In the genomic region with DNA sequence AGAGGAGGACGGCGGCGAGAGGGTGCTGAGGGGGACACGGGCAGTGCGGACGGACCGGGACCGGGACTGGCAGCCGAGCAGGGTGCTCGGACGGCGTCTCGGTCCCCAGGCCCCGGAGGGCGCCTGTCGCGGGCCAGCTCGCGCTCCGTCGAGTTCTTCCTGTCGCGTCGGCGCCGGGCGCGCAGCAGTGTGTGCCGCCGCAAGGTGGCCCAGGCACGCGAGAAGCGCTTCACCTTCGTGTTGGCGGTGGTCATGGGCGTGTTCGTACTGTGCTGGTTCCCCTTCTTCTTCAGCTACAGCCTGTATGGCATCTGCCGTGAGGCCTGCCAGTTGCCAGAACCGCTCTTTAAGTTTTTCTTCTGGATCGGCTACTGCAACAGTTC, we compare ENCODE assay signal across 8 mouse cellular contexts. TPM values are rescaled to one million over a fixed set of nuclear protein-coding genes. Genes with fewer than 3 reads are reported as not detected.
DNase-seq lines count a peak whose midpoint lies in the region; ATAC-seq and TF ChIP-seq lines count a peak whose summit lies in the region.

No protein-coding gene starts in this region.

- H3K27ac ChIP-seq in left cerebral cortex, adult 2 months, result no peak overlapping the region
- H3K27ac ChIP-seq in hindbrain, embryonic 10.5 days, result no peak overlapping the region
- H3K27ac ChIP-seq in midbrain, embryonic 15.5 days, result no peak overlapping the region

- intact Hi-C loops in left cerebral cortex, adult 2 months (cut with DNase I), result loop anchor here (5.0 kb wide), 2 partner anchors 103 to 143 kb away; no protein-coding TSS in a partner anchor
- intact Hi-C loops in left cerebral cortex, postnatal 4 days (cut with DNase I), result no loop called here

- H3K4me1 ChIP-seq in hindbrain, embryonic 10.5 days (replicated peaks), result peaks cover 35% of the 10 kb centered on the region
- H3K4me1 ChIP-seq in midbrain, embryonic 15.5 days, result peaks cover 27% of the 10 kb centered on the region

- peak; percentile 7; the same call in 1 of the 2 replicates for ATAC-seq in midbrain, embryonic 15.5 days (replicated peaks)

- peak overlapping the region; percentile 91 for H3K4me2 ChIP-seq in midbrain, embryonic 15.5 days

- no peak; the same call in 1 of the 2 replicates for TF ChIP-seq CTCF in left cerebral cortex, adult 2 months (IDR thresholded peaks at IDR 0.05)

- H3K4me3 ChIP-seq in left cerebral cortex, adult 2 months, result peak overlapping the region; percentile 65
- peak overlapping the region; percentile 65 for H3K4me3 ChIP-seq in hindbrain, embryonic 10.5 days
- H3K4me3 ChIP-seq in midbrain, embryonic 15.5 days, result peak overlapping the region; percentile 50

- DNase-seq in left cerebral cortex, adult 2 months (ENCODE audit: extremely low spot score in 1 of 2, low spot score in 2 of 2), result peak in 1 of 2 experiments; percentile 27
- no peak for DNase-seq in left cerebral cortex, postnatal 4 days
- peak; percentile 14 for DNase-seq in embryo, embryonic 9.5 days (ENCODE audit: extremely low spot score)
- DNase-seq in hindbrain, embryonic 10.5 days (ENCODE audit: low spot score), result peak; percentile 29
- no peak for DNase-seq in layer of hippocampus, adult 9-10 months (ENCODE audit: low spot score)
- no peak for DNase-seq in left cerebral cortex, adult 11 months (ENCODE audit: low spot score)
- DNase-seq in adrenal gland, postnatal 4 days (ENCODE audit: low spot score in 2 of 2), result no peak

- H3K9ac ChIP-seq in midbrain, embryonic 15.5 days, result no peak overlapping the region

- no peaks in the 10 kb centered on the region for H3K9me3 ChIP-seq in hindbrain, embryonic 10.5 days
- H3K9me3 ChIP-seq in midbrain, embryonic 15.5 days, result no peaks in the 10 kb centered on the region

- peaks cover 92% of the 10 kb centered on the region for H3K27me3 ChIP-seq in hindbrain, embryonic 10.5 days (ENCODE audit: insufficient read depth, poor library complexity, severe bottlenecking)
- peaks cover 72% of the 10 kb centered on the region for H3K27me3 ChIP-seq in midbrain, embryonic 15.5 days (replicated peaks)

- 5% methylated on average over 40 of the region's 40 CpGs for WGBS in hindbrain, embryonic 10.5 days
- WGBS in midbrain, embryonic 15.5 days, result 3% methylated on average over 40 of the region's 40 CpGs

- H3K36me3 ChIP-seq in hindbrain, embryonic 10.5 days, result no peaks in the 10 kb centered on the region
- no peaks in the 10 kb centered on the region for H3K36me3 ChIP-seq in midbrain, embryonic 15.5 days (replicated peaks)

RNA-seq across cellular contexts. Expression of a gene that starts 2.7 kb away (rescaled TPM):
- total RNA-seq in left cerebral cortex, adult 2 months (2021), result 10 to 100 TPM; 19.2 to 22.2 TPM
- total RNA-seq in left cerebral cortex, postnatal 4 days (2021), result 1 to 10 TPM; 6.4 to 7.8 TPM
- polyA plus RNA-seq in hindbrain, embryonic 10.5 days (2016; fragmentation: Nextera tagmentation; extraction: Ambion mirVana), result 0.07 TPM in 1 of 2 replicates, not detected in the other
- 0.32 and 0.86 TPM in 2 replicates for polyA plus RNA-seq in midbrain, embryonic 15.5 days (2015; fragmentation: Nextera tagmentation; extraction: Ambion mirVana)
- total RNA-seq in adrenal gland, postnatal 4 days (2021), result 1 to 10 TPM; 1.5 to 1.6 TPM

Comparison
In these comparisons a context has a peak if more than half of its experiments do, and no peak if none do; other contexts are left out.
1. DNase-seq: peak in embryo, embryonic 9.5 days (single experiment) and hindbrain, embryonic 10.5 days (single experiment); none in left cerebral cortex, postnatal 4 days (single experiment), layer of hippocampus, adult 9-10 months (single experiment), left cerebral cortex, adult 11 months (single experiment) and adrenal gland, postnatal 4 days (0 of 2).
2. Peak in every context shown above with its lines, with median percentiles within 50 percentile points of each other: H3K4me3 ChIP-seq.